Mouse (Mus musculus) hindbrain, embryonic 15.5 days (tissue): Measurements from ENCODE around the gene Agrn. TPM values are rescaled to one million over a fixed set of nuclear protein-coding genes. Genes with fewer than 3 reads are reported as not detected.

ENCODE experiments used
- ATAC-seq: fragments of 200-750 bp; cut with Nextera tagmentation; 2 replicates; pipeline ENCODE4 v1.8.0; 2017; ENCODE audit warnings: low read depth, moderate number of reproducible peaks, moderate TSS enrichment; ENCODE audit not compliant: low FRiP score
- H3K27ac ChIP-seq: fragments of 300-500 bp; sonication (generic); replicated peaks from 2 replicates; pipeline ENCODE4 v1.5.1; 2015; ENCODE audit warnings: mild to moderate bottlenecking, inconsistent platforms
- H3K27me3 ChIP-seq: fragments of 300-500 bp; sonication (generic); 2 replicates; pipeline ENCODE4 v1.6.1; 2015; ENCODE audit warnings: control low read depth, inconsistent platforms
- H3K36me3 ChIP-seq: fragments of 300-500 bp; sonication (generic); 2 replicates; pipeline ENCODE4 v1.6.1; 2015; ENCODE audit warnings: control low read depth, inconsistent platforms
- H3K4me1 ChIP-seq: fragments of 300-500 bp; sonication (generic); replicated peaks from 2 replicates; pipeline ENCODE4 v1.6.1; 2015; ENCODE audit warnings: control low read depth, inconsistent platforms
- H3K4me2 ChIP-seq: fragments of 300-500 bp; sonication (generic); 2 replicates; pipeline ENCODE4 v1.6.1; 2015; ENCODE audit warnings: moderate library complexity, mild to moderate bottlenecking, inconsistent platforms
- H3K4me3 ChIP-seq: fragments of 300-500 bp; sonication (generic); 2 replicates; pipeline ENCODE4 v1.5.1; 2015; ENCODE audit warnings: mild to moderate bottlenecking, inconsistent platforms
- H3K9ac ChIP-seq: fragments of 300-500 bp; sonication (generic); 2 replicates; pipeline ENCODE4 v1.6.1; 2015; ENCODE audit warnings: inconsistent platforms
- H3K9me3 ChIP-seq: fragments of 300-500 bp; sonication (generic); 2 replicates; pipeline ENCODE4 v1.6.1; 2016; ENCODE audit warnings: control low read depth, inconsistent platforms
- WGBS: fragments of 180-500 bp; shearing (Covaris S2); methylation state at CpG from one replicate; pipeline ENCODE4 v1.1.7; 2015; 5-methylcytosine and 5-hydroxymethylcytosine counted together
- polyA plus RNA-seq: library from polyadenylated mRNA; unstranded; fragments of >200 nt; fragmentation: Nextera tagmentation; extraction: Ambion mirVana; gene quantifications from 2 replicates; pipeline ENCODE4 v1.2.1, GENCODE M21; 2015

Agrn gene
- polyA plus RNA-seq, 1 experiment from 2014 or later: 116 TPM

DNA sequence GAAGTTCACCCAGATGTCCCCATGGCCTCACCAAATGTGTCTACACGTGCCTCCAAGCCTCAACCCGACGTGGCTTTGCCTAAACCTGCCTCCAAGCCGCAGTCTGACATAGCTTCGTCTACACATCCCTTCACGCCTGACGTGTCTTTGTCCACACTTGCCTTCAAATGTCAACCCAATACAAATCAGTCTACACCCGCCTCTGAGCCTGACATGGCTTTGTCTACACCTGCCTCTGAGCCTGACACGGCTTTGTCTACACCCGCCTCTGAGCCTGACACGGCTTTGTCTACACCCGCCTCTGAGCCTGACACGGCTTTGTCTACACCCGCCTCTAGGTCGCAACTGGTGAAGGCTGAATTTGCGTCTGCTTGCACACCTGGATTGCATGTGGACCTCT is 20.6 kb upstream of the Agrn start:
- Histone ChIP-seq H3K9ac (no peak overlapping the region), H3K9me3 (no peaks in the 10 kb centered on the region), H3K27ac (no peak overlapping the region), H3K4me3 (no peak overlapping the region), H3K36me3 (no peaks in the 10 kb centered on the region), H3K4me2 (no peak overlapping the region), H3K27me3 (no peaks in the 10 kb centered on the region), H3K4me1 (no peaks in the 10 kb centered on the region)
- ATAC-seq: no peak
- 81% methylated on average over 16 of the region's 16 CpGs for WGBS

GRCm38 (mm10) chr4:156217022-156217669 is 19.9 kb upstream of the Agrn start:
- Histone ChIP-seq H3K36me3 (no peaks in the 10 kb centered on the region), H3K27me3 (no peaks in the 10 kb centered on the region), H3K27ac (no peak overlapping the region), H3K4me3 (no peak overlapping the region), H3K9me3 (no peaks in the 10 kb centered on the region), H3K4me2 (no peak overlapping the region), H3K9ac (no peak overlapping the region), H3K4me1 (no peaks in the 10 kb centered on the region)
- WGBS: 82% methylated on average over 16 of the region's 16 CpGs
- ATAC-seq: no peak

- H3K4me3 ChIP-seq: no peak overlapping the region
- no peak for ATAC-seq
- no peak overlapping the region for H3K4me2 ChIP-seq
- no peak overlapping the region for H3K9ac ChIP-seq
- 92% methylated on average over 2 of the region's 2 CpGs for WGBS
- no peaks in the 10 kb centered on the region for H3K27me3 ChIP-seq
- no peaks in the 10 kb centered on the region for H3K36me3 ChIP-seq
- H3K9me3 ChIP-seq: no peaks in the 10 kb centered on the region
- H3K27ac ChIP-seq: no peak overlapping the region
- H3K4me1 ChIP-seq: no peaks in the 10 kb centered on the region
Observed at GRCm38 (mm10) chr4:156216196-156216595, 18.9 kb upstream of the Agrn start.

- ATAC-seq: no peak
- Histone ChIP-seq H3K4me3 (no peak within 1 kb of the TSS), H3K27ac (no peak within 1 kb of the TSS), H3K4me2 (no peak within 1 kb of the TSS), H3K9ac (no peak within 1 kb of the TSS), H3K9me3 (no peaks in the 10 kb centered on the region), H3K4me1 (no peaks in the 10 kb centered on the region), H3K36me3 (no peaks in the 10 kb centered on the region), H3K27me3 (no peaks in the 10 kb centered on the region)
- 74% methylated on average over 4 of the region's 4 CpGs for WGBS
Observed at GRCm38 (mm10) chr4:156215649-156216048, 18.4 kb upstream of the Agrn start, which contains the start of gene Perm1. TSS of gene Perm1 (plus strand) at chr4:156215868.

GRCm38 (mm10) chr4:156213134-156213533 is 15.8 kb upstream of the Agrn start:
- Histone ChIP-seq H3K4me2 (no peak overlapping the region), H3K27me3 (no peaks in the 10 kb centered on the region), H3K4me1 (no peaks in the 10 kb centered on the region), H3K36me3 (no peaks in the 10 kb centered on the region), H3K9ac (no peak overlapping the region), H3K27ac (no peak overlapping the region), H3K9me3 (no peaks in the 10 kb centered on the region), H3K4me3 (no peak overlapping the region)
- no peak for ATAC-seq
- 95% methylated on average over 13 of the region's 13 CpGs for WGBS

- Histone ChIP-seq H3K4me2 (no peak overlapping the region), H3K36me3 (no peaks in the 10 kb centered on the region), H3K9me3 (no peaks in the 10 kb centered on the region), H3K27ac (no peak overlapping the region), H3K4me3 (no peak overlapping the region), H3K4me1 (no peaks in the 10 kb centered on the region; the same call in 1 of the 2 replicates), H3K9ac (no peak overlapping the region), H3K27me3 (no peaks in the 10 kb centered on the region)
- 79% methylated on average over 13 of the region's 13 CpGs for WGBS
- ATAC-seq: no peak
Observed at GRCm38 (mm10) chr4:156209963-156210635, 12.8 kb upstream of the Agrn start.

GRCm38 (mm10) chr4:156208872-156209271 is 11.6 kb upstream of the Agrn start:
- Histone ChIP-seq H3K4me2 (no peak overlapping the region), H3K9me3 (no peaks in the 10 kb centered on the region), H3K4me1 (peaks cover 10% of the 10 kb centered on the region), H3K27me3 (no peaks in the 10 kb centered on the region), H3K4me3 (no peak overlapping the region), H3K36me3 (no peaks in the 10 kb centered on the region), H3K27ac (no peak overlapping the region), H3K9ac (no peak overlapping the region)
- WGBS: 94% methylated on average over 4 of the region's 4 CpGs
- no peak for ATAC-seq

- peaks cover 24% of the 10 kb centered on the region for H3K4me1 ChIP-seq
- H3K4me2 ChIP-seq: peak overlapping the region; percentile 92
- H3K9ac ChIP-seq: peak overlapping the region; percentile 56
- WGBS: under 1% methylated on average over 49 of the region's 49 CpGs
- no peaks in the 10 kb centered on the region for H3K9me3 ChIP-seq
- ATAC-seq: peak; percentile 57; the same call in 1 of the 2 replicates
- no peaks in the 10 kb centered on the region for H3K36me3 ChIP-seq
- H3K27ac ChIP-seq: peak overlapping the region; percentile 77
- no peaks in the 10 kb centered on the region for H3K27me3 ChIP-seq
- peak overlapping the region; percentile 55 for H3K4me3 ChIP-seq
Observed at GRCm38 (mm10) chr4:156203413-156204131, 6.3 kb upstream of the Agrn start.

DNA sequence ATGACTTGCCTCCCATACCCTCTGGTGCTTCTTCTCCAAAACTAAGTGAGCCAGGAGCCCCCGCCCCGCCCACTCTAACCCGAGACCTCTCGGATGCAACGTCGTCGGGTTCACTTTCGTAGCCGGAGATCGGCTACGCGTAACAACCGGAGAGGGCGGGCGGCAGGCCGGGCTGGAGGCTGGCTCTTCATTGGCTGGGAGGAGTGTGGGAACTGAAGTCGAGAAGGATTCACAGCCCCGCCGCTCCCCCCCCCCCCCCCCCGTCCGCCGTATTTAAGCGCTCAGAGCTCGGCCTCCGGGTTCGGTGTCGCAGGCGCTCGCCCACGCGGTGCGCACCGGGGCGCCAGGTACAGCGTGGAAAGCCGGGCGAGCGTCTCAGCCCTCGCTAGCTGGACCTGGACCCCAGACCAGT is 5.7 kb upstream of the Agrn start, which contains the start of gene AW011738:
AW011738 (plus strand) TSS at position 304 of the 412 bp plus-strand sequence.
- H3K36me3 ChIP-seq: no peaks in the 10 kb centered on the region
- peaks cover 26% of the 10 kb centered on the region for H3K4me1 ChIP-seq
- H3K9me3 ChIP-seq: no peaks in the 10 kb centered on the region
- under 1% methylated on average over 35 of the region's 39 CpGs for WGBS
- peak within 1 kb of the TSS; percentile 56 for H3K9ac ChIP-seq
- peak within 1 kb of the TSS; percentile 92 for H3K4me2 ChIP-seq
- ATAC-seq: peak; percentile 72
- peak within 1 kb of the TSS; percentile 55 for H3K4me3 ChIP-seq
- H3K27me3 ChIP-seq: no peaks in the 10 kb centered on the region
- peak within 1 kb of the TSS; percentile 77 for H3K27ac ChIP-seq

DNA sequence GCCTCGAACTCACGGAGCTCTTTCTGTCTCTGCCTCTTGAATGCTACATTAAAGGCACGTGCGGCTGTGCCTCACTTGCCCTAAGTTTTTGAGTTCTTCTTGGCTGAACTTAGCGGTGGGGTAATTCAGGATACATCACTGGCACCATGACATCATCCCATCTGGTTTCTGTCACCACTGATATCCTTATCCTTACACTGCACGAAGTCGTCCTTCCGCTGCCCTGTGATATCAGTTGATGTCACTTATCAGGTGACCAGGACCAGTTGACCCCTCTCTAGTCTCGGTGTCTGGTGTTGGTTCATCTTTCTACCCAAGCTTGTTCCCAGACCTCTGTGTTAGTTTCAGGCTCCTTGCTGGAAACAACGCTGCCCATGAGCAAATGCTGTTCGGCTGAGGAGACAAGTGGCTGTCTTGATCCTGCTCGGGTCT is 5.2 kb upstream of the Agrn start:
- peaks cover 26% of the 10 kb centered on the region for H3K4me1 ChIP-seq
- WGBS: 41% methylated on average over 12 of the region's 12 CpGs
- H3K27ac ChIP-seq: peak overlapping the region; percentile 65
- H3K9ac ChIP-seq: no peak overlapping the region
- H3K9me3 ChIP-seq: no peaks in the 10 kb centered on the region
- peak overlapping the region; percentile 55 for H3K4me3 ChIP-seq
- H3K27me3 ChIP-seq: no peaks in the 10 kb centered on the region
- no peak for ATAC-seq
- H3K36me3 ChIP-seq: no peaks in the 10 kb centered on the region
- peak overlapping the region; percentile 92 for H3K4me2 ChIP-seq

GRCm38 (mm10) chr4:156200623-156201475 is 3.6 kb upstream of the Agrn start, which contains the start of gene Isg15:
TSS of gene Isg15 (minus strand) at chr4:156200818.
- 69% methylated on average over 10 of the region's 10 CpGs for WGBS
- H3K4me1 ChIP-seq: peaks cover 35% of the 10 kb centered on the region
- no peak within 1 kb of the TSS for H3K9ac ChIP-seq
- no peak within 1 kb of the TSS for H3K4me2 ChIP-seq
- ATAC-seq: no peak
- no peaks in the 10 kb centered on the region for H3K27me3 ChIP-seq
- no peak within 1 kb of the TSS for H3K27ac ChIP-seq
- H3K4me3 ChIP-seq: no peak within 1 kb of the TSS
- no peaks in the 10 kb centered on the region for H3K36me3 ChIP-seq
- H3K9me3 ChIP-seq: no peaks in the 10 kb centered on the region
